Mouse (Mus musculus) hindbrain, postnatal 0 days (tissue): ENCODE data around the gene Rpusd3. TPM values are rescaled to one million over a fixed set of nuclear protein-coding genes. Genes with fewer than 3 reads are reported as not detected.

ENCODE experiments used
- ATAC-seq: fragments of 200-750 bp; cut with Nextera tagmentation; 2 replicates; pipeline ENCODE4 v1.8.0; 2017; ENCODE audit warnings: mild to moderate bottlenecking, moderate TSS enrichment, moderate library complexity
- DNase-seq: peaks from one replicate; pipeline ENCODE4 v3.0.0-alpha.2; 2015; ENCODE audit warnings: low spot score
- H3K27ac ChIP-seq: fragments of 300-500 bp; sonication (generic); 2 replicates; pipeline ENCODE4 v1.5.1; 2014; ENCODE audit warnings: mild to moderate bottlenecking
- H3K27me3 ChIP-seq: fragments of 300-500 bp; sonication (generic); 2 replicates; pipeline ENCODE4 v1.6.1; 2014; ENCODE audit warnings: low read length, mixed read lengths; ENCODE audit not compliant: insufficient read depth
- H3K36me3 ChIP-seq: fragments of 300-500 bp; sonication (generic); 2 replicates; pipeline ENCODE4 v1.6.1; 2014; ENCODE audit warnings: low read length, mixed read lengths; ENCODE audit not compliant: insufficient read depth
- H3K4me1 ChIP-seq: fragments of 300-500 bp; sonication (generic); 2 replicates; pipeline ENCODE4 v1.6.1; 2014; ENCODE audit warnings: antibody characterized with exemption, low read length, mixed read lengths; ENCODE audit not compliant: insufficient read depth
- H3K4me2 ChIP-seq: fragments of 300-500 bp; sonication (generic); 2 replicates; pipeline ENCODE4 v1.6.1; 2014; ENCODE audit warnings: low read depth, mild to moderate bottlenecking, low read length, moderate library complexity, mixed read lengths
- H3K4me3 ChIP-seq: fragments of 300-500 bp; sonication (generic); 2 replicates; pipeline ENCODE4 v1.5.1; 2014; ENCODE audit warnings: low read length
- H3K9ac ChIP-seq: fragments of 300-500 bp; sonication (generic); replicated peaks from 2 replicates; pipeline ENCODE4 v1.6.1; 2014; ENCODE audit warnings: mild to moderate bottlenecking, low read length, moderate library complexity, mixed read lengths
- H3K9me3 ChIP-seq: fragments of 300-500 bp; sonication (generic); 2 replicates; pipeline ENCODE4 v1.6.1; 2016; ENCODE audit warnings: low read length, mixed read lengths
- CTCF ChIP-seq: IDR thresholded peaks from 2 replicates; pipeline ENCODE4 v1.5.1; 2016; ENCODE audit warnings: antibody characterized with exemption, control low read depth, low read depth
- WGBS: fragments of 180-500 bp; shearing (Covaris S2); extraction: QIAGEN DNeasy Blood & Tissue Kit; methylation state at CpG from one replicate; pipeline ENCODE4 v1.1.7; 2014; 5-methylcytosine and 5-hydroxymethylcytosine counted together
- polyA plus RNA-seq: library from polyadenylated mRNA; unstranded; fragments of >200 nt; fragmentation: Nextera tagmentation; extraction: Ambion mirVana; gene quantifications from 2 replicates; pipeline ENCODE4 v1.2.1, GENCODE M21; 2015
- total RNA-seq: library from RNA; depleted of rRNA; stranded (reverse); fragments of >200 nt; gene quantifications from 2 replicates; pipeline ENCODE4 v1.2.3, GENCODE M21; 2014

Gene Rpusd3
- total and polyA plus RNA-seq, 2 experiments from 2014 or later = 20.8 to 27.3 TPM

DNA sequence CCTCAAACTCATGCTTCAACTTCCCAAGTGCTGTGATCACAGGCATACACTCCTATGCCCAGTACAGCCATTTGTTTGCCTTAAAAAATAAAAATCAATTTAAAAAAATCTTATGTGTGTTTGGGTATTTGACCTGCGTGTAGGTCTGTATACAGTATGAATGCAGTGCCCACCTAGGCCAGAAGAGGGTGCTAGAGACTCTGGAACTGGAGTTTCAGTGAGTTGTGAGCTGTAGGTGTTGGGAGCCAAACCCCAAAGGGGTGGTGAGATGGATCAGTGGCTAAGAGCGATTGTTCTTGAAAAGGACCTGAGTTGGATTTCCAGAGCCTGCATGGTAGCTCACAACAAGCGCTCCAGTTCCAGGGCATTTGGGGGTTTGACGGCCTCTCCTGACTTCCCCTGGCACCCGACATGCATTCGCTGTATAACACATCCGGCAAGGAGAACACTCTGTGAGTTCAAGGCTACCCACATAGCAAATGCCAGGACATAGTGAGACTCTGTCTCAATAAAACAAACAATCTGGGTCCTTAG, 22.1 kb upstream of the Rpusd3 start:
- DNase-seq (peak; percentile 90), ATAC-seq (no peak)
- H3K27ac ChIP-seq = no peak overlapping the region
- H3K27me3 ChIP-seq = no peaks in the 10 kb centered on the region
- H3K4me2 ChIP-seq = no peak overlapping the region
- H3K4me1 ChIP-seq = 0 out of 2 replicates have a peak, but pooled peaks cover 3% of the 10 kb centered on the region
- H3K36me3 ChIP-seq = no peaks in the 10 kb centered on the region
- peak; percentile 87 for TF ChIP-seq CTCF
- H3K9ac ChIP-seq = no peak overlapping the region
- no peaks in the 10 kb centered on the region for H3K9me3 ChIP-seq
- WGBS = 56% methylated on average over 7 of the region's 7 CpGs
- no peak overlapping the region for H3K4me3 ChIP-seq

DNA sequence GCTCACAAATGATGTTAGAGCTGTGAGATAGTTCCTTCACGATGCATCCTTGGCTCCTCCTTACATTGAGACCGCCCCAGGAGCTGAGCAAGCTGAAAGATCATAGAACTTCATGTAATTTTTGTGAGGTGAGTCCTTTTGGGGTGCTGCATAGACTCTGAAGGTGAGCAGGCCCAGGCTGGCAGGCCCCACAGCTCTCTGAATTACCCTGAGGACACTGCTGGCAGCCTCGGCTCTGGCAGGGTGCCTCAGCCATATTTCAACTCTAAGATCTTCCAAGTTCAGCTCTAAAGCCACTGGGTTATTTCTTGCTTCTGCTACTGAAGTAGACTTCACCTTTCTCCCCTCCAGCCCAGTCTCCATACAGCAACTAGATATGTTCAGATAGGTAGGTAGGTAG, 21.5 kb upstream of the Rpusd3 start:
- Histone ChIP-seq H3K4me2 (no peak overlapping the region), H3K9me3 (no peaks in the 10 kb centered on the region), H3K27me3 (no peaks in the 10 kb centered on the region), H3K36me3 (no peaks in the 10 kb centered on the region), H3K9ac (no peak overlapping the region), H3K4me3 (no peak overlapping the region), H3K27ac (no peak overlapping the region), H3K4me1 (0 out of 2 replicates have a peak, but pooled peaks cover 3% of the 10 kb centered on the region)
- 88% methylated on average over 3 of the region's 3 CpGs for WGBS
- DNase-seq = no peak
- no peak for ATAC-seq
- TF ChIP-seq CTCF = no peak

DNA sequence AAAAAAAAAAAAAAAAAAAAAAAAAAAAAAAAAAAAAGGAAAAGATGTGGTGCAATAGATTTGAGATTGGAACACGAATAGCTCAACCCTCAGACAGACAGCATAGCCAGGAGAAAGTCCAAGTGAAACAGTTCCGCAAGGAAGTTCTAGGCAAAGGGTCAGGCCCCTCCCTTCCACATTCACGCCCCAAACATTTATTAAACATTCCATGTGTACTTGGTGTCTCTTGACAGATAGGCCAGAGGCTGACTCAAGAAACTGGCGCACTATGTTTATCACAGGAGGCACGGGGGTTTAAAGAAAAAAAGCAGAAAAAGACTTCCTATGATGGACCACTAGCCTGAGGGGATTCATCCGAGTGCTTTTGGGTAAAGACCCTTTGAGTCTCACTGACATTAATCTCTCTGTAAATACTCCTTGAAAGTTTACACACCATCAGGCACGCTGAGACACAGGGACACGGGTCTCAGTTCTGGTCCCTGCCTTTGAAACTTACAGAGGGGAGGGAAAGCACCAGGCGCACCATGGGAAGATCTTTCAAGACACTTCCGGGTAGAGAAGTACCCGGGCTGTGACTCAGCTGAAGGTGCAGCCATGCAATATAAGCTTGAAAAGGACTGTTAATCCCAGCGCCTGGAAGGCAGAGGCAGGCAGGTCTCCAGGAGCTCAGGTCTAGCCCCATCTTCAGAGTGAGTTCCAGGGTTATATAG, 19.7 kb upstream of the Rpusd3 start:
- ATAC-seq = no peak
- Histone ChIP-seq H3K4me3 (no peak overlapping the region), H3K4me2 (no peak overlapping the region), H3K36me3 (no peaks in the 10 kb centered on the region), H3K9ac (no peak overlapping the region), H3K27me3 (no peaks in the 10 kb centered on the region), H3K27ac (no peak overlapping the region), H3K4me1 (0 out of 2 replicates have a peak, but pooled peaks cover 3% of the 10 kb centered on the region), H3K9me3 (no peaks in the 10 kb centered on the region)
- no peak for TF ChIP-seq CTCF
- 64% methylated on average over 12 of the region's 12 CpGs for WGBS
- DNase-seq = no peak

DNA sequence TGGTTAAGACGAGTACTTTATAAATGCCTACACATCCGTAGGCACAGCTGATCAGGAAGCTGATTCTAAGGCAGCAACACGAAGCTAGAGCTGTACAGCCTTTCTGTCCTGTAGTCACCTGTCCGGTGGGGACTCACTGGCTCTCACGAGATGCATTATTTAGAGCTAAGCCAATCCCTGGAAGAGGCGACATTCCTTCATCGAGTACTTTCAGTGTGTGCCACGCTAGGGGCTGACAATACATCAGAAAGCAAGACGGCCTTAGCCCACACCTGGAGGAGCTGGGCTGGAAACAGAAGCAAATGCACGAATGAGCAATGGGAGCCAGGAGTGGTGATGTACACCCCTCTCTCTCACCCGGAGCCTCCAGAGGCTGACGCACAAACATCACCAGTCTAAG, 18.0 kb upstream of the Rpusd3 start:
- Histone ChIP-seq H3K4me3 (no peak overlapping the region), H3K27ac (no peak overlapping the region), H3K4me2 (no peak overlapping the region), H3K9me3 (no peaks in the 10 kb centered on the region), H3K36me3 (no peaks in the 10 kb centered on the region), H3K4me1 (no peaks in the 10 kb centered on the region), H3K9ac (no peak overlapping the region), H3K27me3 (no peaks in the 10 kb centered on the region)
- 77% methylated on average over 12 of the region's 12 CpGs for WGBS
- DNase-seq (no peak), ATAC-seq (no peak)
- TF ChIP-seq CTCF = no peak

DNA sequence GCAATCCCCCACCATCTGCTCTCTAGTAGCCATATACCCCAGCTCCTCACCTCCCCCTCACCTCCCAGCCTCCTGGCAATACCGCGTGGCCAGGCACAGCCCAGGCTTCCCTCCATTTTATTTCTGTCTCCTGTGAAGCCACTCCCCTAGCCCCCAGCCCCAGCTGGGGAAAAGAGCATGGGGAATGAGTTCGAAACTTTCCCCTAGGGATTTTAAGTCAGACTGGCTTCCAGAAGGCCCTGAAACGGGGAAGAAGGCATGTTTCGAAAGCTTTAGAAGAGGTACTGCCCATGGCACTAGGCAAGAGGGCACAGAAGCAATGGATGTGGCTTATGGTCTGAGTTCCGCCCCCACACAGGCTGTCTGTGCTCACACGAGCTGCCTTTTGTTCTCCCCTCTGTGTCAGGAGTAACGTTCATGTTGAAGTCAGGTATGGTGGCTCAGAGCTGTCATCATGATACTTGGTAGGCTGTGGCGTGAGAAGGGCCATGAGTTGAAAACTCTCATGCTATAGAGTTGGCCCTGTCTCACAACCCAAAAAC, 16.6 kb upstream of the Rpusd3 start, which contains the start of gene Cidec:
Gene Cidec (minus strand): TSS at position 97 of the 542 bp plus-strand sequence.
- no peak for TF ChIP-seq CTCF

DNA sequence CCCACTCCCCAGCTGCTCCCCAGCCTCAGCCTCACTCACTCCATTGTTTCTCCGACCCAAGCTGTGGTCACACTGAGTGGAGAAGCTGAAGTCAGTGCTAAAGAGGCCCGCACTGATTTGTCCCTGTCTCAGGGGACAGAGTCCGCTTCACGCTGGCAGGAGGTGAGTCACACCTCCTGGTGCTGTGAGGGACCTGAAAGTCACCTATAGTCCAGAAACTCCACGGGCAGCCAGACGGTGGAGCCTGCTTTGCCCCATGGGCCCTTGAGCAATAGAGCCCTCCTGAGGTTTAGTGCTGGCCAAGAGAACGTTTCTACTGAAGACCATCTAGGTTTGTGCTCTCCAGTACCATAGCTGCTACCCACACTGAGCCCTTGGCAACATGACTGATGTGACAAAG, 15.6 kb upstream of the Rpusd3 start:
- Histone ChIP-seq H3K4me1 (no peaks in the 10 kb centered on the region), H3K4me3 (no peak overlapping the region), H3K27me3 (no peaks in the 10 kb centered on the region), H3K9me3 (no peaks in the 10 kb centered on the region), H3K9ac (no peak overlapping the region), H3K27ac (no peak overlapping the region), H3K36me3 (no peaks in the 10 kb centered on the region), H3K4me2 (no peak overlapping the region)
- WGBS = 77% methylated on average over 7 of the region's 7 CpGs
- ATAC-seq = no peak
- TF ChIP-seq CTCF = no peak
- no peak for DNase-seq

More for the DNA sequence above, 16.6 kb upstream of the Rpusd3 start, which contains the start of gene Cidec:
- H3K27me3 ChIP-seq = no peaks in the 10 kb centered on the region
- H3K36me3 ChIP-seq = no peaks in the 10 kb centered on the region
- no peaks in the 10 kb centered on the region for H3K9me3 ChIP-seq
- 78% methylated on average over 9 of the region's 9 CpGs for WGBS
- DNase-seq (no peak), ATAC-seq (no peak)
- no peak within 1 kb of the TSS for H3K9ac ChIP-seq
- H3K27ac ChIP-seq = no peak within 1 kb of the TSS
- no peak within 1 kb of the TSS for H3K4me3 ChIP-seq
- no peaks in the 10 kb centered on the region for H3K4me1 ChIP-seq
- no peak within 1 kb of the TSS for H3K4me2 ChIP-seq

DNA sequence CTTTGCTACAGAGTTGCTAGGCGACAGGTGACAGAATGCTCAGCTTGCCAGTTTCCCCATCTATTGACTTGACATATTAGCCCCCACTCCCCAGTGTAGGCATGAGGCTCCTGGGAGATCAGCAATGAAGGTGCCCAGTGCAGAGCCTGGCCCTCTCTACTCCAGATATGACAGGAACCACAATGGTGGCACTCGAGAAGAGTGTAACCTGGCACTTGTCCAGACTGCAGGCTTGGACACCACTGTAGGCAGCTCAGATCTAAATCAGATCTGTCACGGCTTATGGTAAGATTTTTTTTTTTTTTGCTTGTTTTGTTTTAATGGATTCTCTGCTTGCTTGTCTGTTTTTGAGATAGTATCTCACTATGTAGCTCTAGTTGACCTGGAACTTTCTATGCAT, 14.5 kb upstream of the Rpusd3 start:
- 54% methylated on average over 3 of the region's 3 CpGs for whole genome bisulfite sequencing
- no peaks in the 10 kb centered on the region for H3K4me1 ChIP-seq
- no peak for TF ChIP-seq CTCF
- no peaks in the 10 kb centered on the region for H3K27me3 ChIP-seq
- H3K4me3 ChIP-seq = no peak overlapping the region
- no peak overlapping the region for H3K4me2 ChIP-seq
- ATAC-seq = no peak
- H3K36me3 ChIP-seq = no peaks in the 10 kb centered on the region
- H3K9me3 ChIP-seq = no peaks in the 10 kb centered on the region
- no peak overlapping the region for H3K9ac ChIP-seq
- no peak overlapping the region for H3K27ac ChIP-seq
- no peak for DNase-seq
